Mouse (Mus musculus): ENCODE measurements around the gene Wdr74. TPM values are rescaled to one million over a fixed set of nuclear protein-coding genes. Genes with fewer than 3 reads are reported as not detected.

Gene Wdr74
- total and polyA plus RNA-seq, 3 experiments: 15.7 to 19.2 (median 18.7) TPM

DNA sequence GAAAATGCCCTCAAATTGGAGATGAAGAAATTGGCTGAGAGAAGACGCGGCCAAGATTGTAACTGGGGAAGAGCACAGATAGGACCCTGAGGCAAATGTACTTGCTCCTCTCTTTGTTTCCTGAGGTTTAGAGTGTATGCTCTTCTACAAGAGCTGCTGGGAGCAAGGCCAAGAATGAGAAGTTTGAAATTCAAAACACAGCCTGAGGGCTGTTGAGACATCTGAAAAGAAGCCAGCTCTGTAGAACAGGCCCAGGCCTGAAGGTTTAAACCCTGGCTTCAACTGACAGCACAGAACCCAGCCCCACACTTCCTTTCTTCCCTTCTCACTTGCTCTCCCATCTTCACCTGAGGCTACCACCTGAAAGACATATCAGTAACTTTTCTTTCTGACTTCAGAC, 25.6 kb upstream of the Wdr74 start:
- no peak for DNase-seq
- no peak overlapping the region for H3K27ac ChIP-seq
- H3K36me3 ChIP-seq (ENCODE audit: control insufficient read depth, insufficient read depth, low read length): peaks cover 29% of the 10 kb centered on the region
- no peak overlapping the region for H3K4me3 ChIP-seq
- no peak for TF ChIP-seq CTCF (IDR thresholded peaks at IDR 0.05)
- TF ChIP-seq POLR2A (IDR thresholded peaks at IDR 0.05; ENCODE audit: insufficient read depth, low read depth, low read length): no peak
- no peak for TF ChIP-seq EP300 (IDR thresholded peaks at IDR 0.05; ENCODE audit: insufficient read depth, low read depth, low read length)
- 71% methylated on average over 2 of the region's 2 CpGs for WGBS
- peak overlapping the region; percentile 15; the same call in 1 of the 2 replicates for H3K9ac ChIP-seq (ENCODE audit: low read depth, low read length)
- H3K79me2 ChIP-seq (replicated peaks; ENCODE audit: control insufficient read depth, insufficient read depth, low read length): no peaks in the 10 kb centered on the region
- H3K27me3 ChIP-seq (ENCODE audit: control insufficient read depth, insufficient read depth, low read length): no peaks in the 10 kb centered on the region
- intact Hi-C loops (cut with DNase I): loop anchor here (10.0 kb wide), 1 partner anchor 395 kb away; no protein-coding TSS in a partner anchor
- H3K4me1 ChIP-seq (ENCODE audit: control insufficient read depth, insufficient read depth, low read length): peaks cover 11% of the 10 kb centered on the region

DNA sequence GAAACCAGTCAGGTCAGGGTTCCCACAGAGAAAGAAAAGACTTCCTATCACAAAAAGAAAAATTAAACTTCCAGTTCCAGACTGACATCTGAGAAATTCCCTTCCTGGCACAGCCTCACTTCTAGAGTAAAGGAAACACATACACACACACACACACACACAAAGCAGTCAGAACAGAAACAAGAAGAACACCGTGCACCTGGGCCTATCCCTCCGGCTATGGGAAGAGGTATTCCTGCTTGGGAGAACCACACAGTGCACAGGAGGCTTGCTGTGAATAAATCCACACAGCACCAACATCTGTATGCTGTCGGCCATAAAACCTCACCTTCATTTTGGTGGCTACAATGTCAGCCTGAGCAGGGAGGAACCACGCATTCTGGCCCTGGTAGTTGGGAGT, 24.1 kb upstream of the Wdr74 start:
- intact Hi-C loops (cut with DNase I): loop anchor here (10.0 kb wide), 1 partner anchor 393 kb away; no protein-coding TSS in a partner anchor
- H3K27ac ChIP-seq: no peak overlapping the region; the same call in 1 of the 2 replicates
- WGBS: 42% methylated on average over 4 of the region's 4 CpGs
- no peak overlapping the region for H3K4me3 ChIP-seq
- TF ChIP-seq EP300 (IDR thresholded peaks at IDR 0.05; ENCODE audit: insufficient read depth, low read depth, low read length) (no peak), POLR2A (IDR thresholded peaks at IDR 0.05; ENCODE audit: insufficient read depth, low read depth, low read length) (no peak), CTCF (IDR thresholded peaks at IDR 0.05) (no peak)
- no peak for DNase-seq
- H3K36me3 ChIP-seq (ENCODE audit: control insufficient read depth, insufficient read depth, low read length): peaks cover 29% of the 10 kb centered on the region
- peaks cover 11% of the 10 kb centered on the region for H3K4me1 ChIP-seq (ENCODE audit: control insufficient read depth, insufficient read depth, low read length)
- peak overlapping the region; percentile 10; the same call in 1 of the 2 replicates for H3K9ac ChIP-seq (ENCODE audit: low read depth, low read length)
- H3K27me3 ChIP-seq (ENCODE audit: control insufficient read depth, insufficient read depth, low read length): no peaks in the 10 kb centered on the region
- H3K79me2 ChIP-seq (replicated peaks; ENCODE audit: control insufficient read depth, insufficient read depth, low read length): no peaks in the 10 kb centered on the region

DNA sequence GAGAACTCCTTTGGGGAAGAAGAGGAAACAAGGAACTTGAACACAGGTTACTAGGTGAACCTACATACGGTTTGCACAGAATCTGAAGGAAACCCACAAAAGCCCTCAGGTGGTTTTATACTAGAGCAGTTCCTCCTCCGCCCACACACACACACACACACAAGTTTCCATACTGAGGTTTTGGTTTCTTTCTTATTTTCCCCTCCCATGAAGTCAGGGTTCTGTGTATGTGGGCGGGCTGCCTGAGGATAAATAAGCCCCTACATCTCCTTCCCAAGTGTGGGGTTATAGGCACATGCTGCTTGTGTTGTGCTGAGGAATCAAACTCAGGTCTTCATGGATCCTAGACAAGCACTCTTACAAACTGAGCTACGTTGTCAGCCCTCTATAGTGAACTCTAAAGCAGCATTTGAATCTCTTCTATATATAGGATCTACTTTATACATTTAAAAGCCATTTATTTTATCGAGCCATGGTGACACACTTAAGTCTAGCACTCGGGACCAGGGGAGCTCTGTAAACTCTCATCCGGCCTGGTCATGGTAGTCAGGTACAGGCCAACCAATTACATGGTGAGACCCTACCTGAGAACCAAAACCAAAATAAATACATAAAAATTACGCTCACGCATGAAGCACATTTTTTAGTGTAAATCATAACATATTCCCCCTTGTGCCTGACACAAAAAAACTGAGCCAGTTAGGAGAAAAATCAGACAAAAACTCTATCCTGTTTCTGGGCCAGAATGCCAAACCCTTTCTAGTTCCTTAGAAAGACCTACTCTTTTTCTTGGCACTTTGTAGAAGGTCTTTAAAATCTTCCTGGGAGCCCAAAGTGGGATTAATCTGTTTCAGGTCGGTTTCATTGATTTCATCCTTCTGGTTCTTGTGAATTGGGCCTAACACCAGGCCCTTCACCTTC, 23.4 kb upstream of the Wdr74 start:
- H3K36me3 ChIP-seq (ENCODE audit: control insufficient read depth, insufficient read depth, low read length): peaks cover 29% of the 10 kb centered on the region
- H3K79me2 ChIP-seq (replicated peaks; ENCODE audit: control insufficient read depth, insufficient read depth, low read length): no peaks in the 10 kb centered on the region
- no peak for DNase-seq
- 47% methylated on average over 10 of the region's 10 CpGs for WGBS
- TF ChIP-seq CTCF (IDR thresholded peaks at IDR 0.05): no peak
- no peak for TF ChIP-seq EP300 (IDR thresholded peaks at IDR 0.05; ENCODE audit: insufficient read depth, low read depth, low read length)
- no peak for TF ChIP-seq POLR2A (IDR thresholded peaks at IDR 0.05; ENCODE audit: insufficient read depth, low read depth, low read length)
- H3K27me3 ChIP-seq (ENCODE audit: control insufficient read depth, insufficient read depth, low read length): no peaks in the 10 kb centered on the region
- H3K9ac ChIP-seq (ENCODE audit: low read depth, low read length): peak overlapping the region; percentile 77
- H3K4me3 ChIP-seq: peak overlapping the region; percentile 84
- peak overlapping the region; percentile 90 for H3K27ac ChIP-seq
- intact Hi-C loops (cut with DNase I): loop anchor here (10.0 kb wide), 1 partner anchor 393 kb away; no protein-coding TSS in a partner anchor
- peaks cover 11% of the 10 kb centered on the region for H3K4me1 ChIP-seq (ENCODE audit: control insufficient read depth, insufficient read depth, low read length)

DNA sequence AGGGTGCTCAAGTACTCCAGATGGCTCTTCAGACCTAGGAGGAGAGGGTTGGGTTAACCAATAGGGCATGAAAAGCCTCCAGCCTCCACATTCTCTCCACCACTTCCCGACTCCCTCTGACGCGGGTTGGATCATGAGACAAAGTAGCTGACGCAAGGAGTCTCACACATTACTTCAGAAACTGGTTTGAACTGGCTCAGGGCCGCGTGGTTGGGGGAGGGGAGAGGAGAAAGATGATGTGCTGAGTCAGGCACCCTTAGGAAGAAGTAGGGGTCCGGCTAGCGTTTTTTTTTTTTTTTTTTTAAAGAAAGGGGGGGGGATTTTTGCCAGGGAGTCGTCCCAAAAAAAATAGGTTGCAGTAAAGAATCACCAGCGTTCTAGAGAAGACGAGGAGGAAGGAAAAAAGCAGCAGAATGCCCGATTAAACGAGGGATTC, 22.7 kb upstream of the Wdr74 start:
- intact Hi-C loops (cut with DNase I): loop anchor here (1.0 to 10.0 kb wide), 2 partner anchors 10 to 392 kb away; partner anchors contain the start of gene Slc3a2
- DNase-seq: peak; percentile 66 to 69
- Histone ChIP-seq H3K4me1 (ENCODE audit: control insufficient read depth, insufficient read depth, low read length) (peaks cover 11% of the 10 kb centered on the region), H3K79me2 (replicated peaks; ENCODE audit: control insufficient read depth, insufficient read depth, low read length) (no peaks in the 10 kb centered on the region), H3K36me3 (ENCODE audit: control insufficient read depth, insufficient read depth, low read length) (peaks cover 29% of the 10 kb centered on the region), H3K27ac (peak overlapping the region; percentile 90), H3K4me3 (peak overlapping the region; percentile 84), H3K9ac (ENCODE audit: low read depth, low read length) (peak overlapping the region; percentile 77), H3K27me3 (ENCODE audit: control insufficient read depth, insufficient read depth, low read length) (no peaks in the 10 kb centered on the region)
- TF ChIP-seq CTCF (IDR thresholded peaks at IDR 0.05) (no peak), POLR2A (IDR thresholded peaks at IDR 0.05; ENCODE audit: insufficient read depth, low read depth, low read length) (no peak), EP300 (IDR thresholded peaks at IDR 0.05; ENCODE audit: insufficient read depth, low read depth, low read length) (no peak)
- WGBS: 2% methylated on average over 13 of the region's 13 CpGs

DNA sequence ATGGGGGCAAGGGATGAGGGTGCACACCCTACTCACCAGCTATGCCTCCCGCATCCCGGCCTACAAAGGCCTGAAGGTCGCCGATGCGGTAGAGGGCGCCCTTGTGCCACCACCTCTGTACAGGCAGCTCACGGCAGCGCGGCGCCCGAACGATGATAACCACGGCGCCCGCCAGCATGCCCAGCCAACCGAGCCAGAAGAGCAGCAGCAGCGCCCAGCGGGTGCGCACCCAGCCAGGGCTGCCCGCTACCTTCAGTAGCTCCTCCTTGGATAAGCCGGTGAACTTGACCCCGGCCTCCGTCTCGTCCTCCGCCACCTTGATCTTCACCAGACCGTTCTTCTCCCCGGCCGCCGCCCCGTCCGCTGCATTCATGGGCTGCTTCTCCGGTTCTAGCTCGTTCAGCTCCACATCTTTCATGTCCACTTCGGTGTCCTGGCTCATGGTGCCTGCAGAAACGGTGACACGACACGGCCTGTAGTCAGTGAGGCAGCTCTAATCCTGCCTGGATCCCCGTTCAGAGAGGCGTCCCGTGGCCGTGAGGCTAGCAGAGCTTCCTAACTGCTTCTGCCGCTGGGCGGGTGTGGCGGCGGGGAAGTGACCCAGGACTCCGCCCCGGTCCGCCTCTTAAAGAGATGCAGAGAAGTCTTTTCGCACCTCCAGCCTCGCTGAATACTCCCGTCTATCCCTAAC, 22.2 kb upstream of the Wdr74 start:
- under 1% methylated on average over 51 of the region's 51 CpGs for WGBS
- Histone ChIP-seq H3K79me2 (replicated peaks; ENCODE audit: control insufficient read depth, insufficient read depth, low read length) (no peaks in the 10 kb centered on the region), H3K4me1 (ENCODE audit: control insufficient read depth, insufficient read depth, low read length) (peaks cover 11% of the 10 kb centered on the region), H3K9ac (ENCODE audit: low read depth, low read length) (peak overlapping the region; percentile 77), H3K36me3 (ENCODE audit: control insufficient read depth, insufficient read depth, low read length) (peaks cover 29% of the 10 kb centered on the region), H3K4me3 (peak overlapping the region; percentile 84), H3K27ac (peak overlapping the region; percentile 90), H3K27me3 (ENCODE audit: control insufficient read depth, insufficient read depth, low read length) (no peaks in the 10 kb centered on the region)
- TF ChIP-seq POLR2A (IDR thresholded peaks at IDR 0.05; ENCODE audit: insufficient read depth, low read depth, low read length) (peak; percentile 99), CTCF (IDR thresholded peaks at IDR 0.05) (peak; percentile 92), EP300 (IDR thresholded peaks at IDR 0.05; ENCODE audit: insufficient read depth, low read depth, low read length) (peak; percentile 61)
- DNase-seq: peak; percentile 95
- intact Hi-C loops (cut with DNase I): loop anchor here (1.0 to 10.0 kb wide), 2 partner anchors 10 to 391 kb away; partner anchors contain the start of gene Slc3a2
